Mouse (Mus musculus) left cerebral cortex, postnatal 10 days (tissue): Measurements from ENCODE around the gene Ift81. TPM values are rescaled to one million over a fixed set of nuclear protein-coding genes. Genes with fewer than 3 reads are reported as not detected.

Experiments
- DNase-seq, 2 experiments: peaks; one replicate each; pipeline ENCODE4 v3.0.0; 2021 to 2022; ENCODE audit warnings: low spot score in 2 of 2, mixed read lengths in 1 of 2; ENCODE audit errors: extremely low spot score in 1 of 2
- intact Hi-C: fragments of 180-260 bp; cut with DNase I; formaldehyde crosslinking; loops from one replicate; pipeline ENCODE4 v1.15.1; 2025
- total RNA-seq, 2 experiments: library from RNA; stranded (reverse); gene quantifications; 2 replicates each; pipeline ENCODE4 v1.2.3; 2021

Gene Ift81
- total RNA-seq, 2 experiments from 2014 or later: 25.9 to 33.0 TPM

- DNase-seq: peak in 1 of 2 experiments; percentile 66
- intact Hi-C loops: no loop called here
These were observed 87.9 kb downstream of the Ift81 start for GRCm38 (mm10) chr5:122526405-122526804.

DNA sequence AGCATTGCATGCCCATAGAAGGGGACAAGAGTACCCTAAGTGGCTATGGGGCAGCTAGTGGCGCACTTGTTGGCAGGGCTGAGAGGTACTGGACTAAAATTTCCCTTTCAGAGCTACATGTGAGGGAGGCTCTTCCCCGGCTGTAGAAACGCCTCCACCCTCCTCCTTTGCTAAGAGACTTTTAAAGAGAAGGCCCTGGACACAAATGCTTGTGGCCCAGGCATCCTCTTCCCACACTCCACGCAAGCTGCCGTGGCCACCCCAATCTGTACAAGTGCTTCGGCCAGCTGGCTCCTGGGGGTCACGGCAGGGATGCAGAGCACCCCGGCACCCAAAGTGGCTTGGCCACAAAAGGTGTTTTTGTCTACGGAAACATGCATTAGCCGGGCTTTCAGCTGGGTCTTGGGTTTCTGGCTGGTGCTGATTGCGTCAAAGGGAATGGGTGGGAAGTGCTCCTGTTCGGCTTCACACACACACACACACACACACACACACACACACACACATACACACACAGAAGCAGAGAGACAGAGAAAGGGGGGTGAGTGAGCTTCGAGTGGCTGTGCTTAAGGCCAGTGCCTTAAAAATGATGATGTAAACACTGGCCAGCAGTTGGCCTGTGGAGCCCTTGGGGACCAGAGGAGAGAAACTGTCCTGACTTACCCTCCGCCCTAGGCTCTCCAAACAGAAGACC, 88.9 kb downstream of the Ift81 start:
- intact Hi-C loops: no loop called here
- DNase-seq: no peak

DNA sequence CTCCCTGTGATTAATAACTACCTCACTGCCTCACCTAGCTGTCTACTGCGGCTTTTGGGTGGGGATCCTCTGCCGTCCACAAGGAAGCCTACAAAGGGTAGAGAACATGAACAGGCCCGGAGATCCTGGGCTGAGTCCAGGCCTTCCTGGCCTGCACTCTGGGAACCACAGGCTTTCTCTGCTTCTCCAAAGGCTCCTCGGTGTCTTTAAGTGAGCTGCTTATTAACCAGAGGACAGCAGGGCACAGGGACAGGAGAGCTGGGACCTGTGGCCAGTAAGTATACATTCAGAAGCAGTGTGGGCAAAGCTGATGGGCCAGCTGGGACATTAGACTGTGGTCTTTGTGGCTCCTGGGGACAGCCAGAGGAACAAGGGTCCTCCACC, 89.5 kb downstream of the Ift81 start:
- intact Hi-C loops: no loop called here
- DNase-seq: no peak

DNA sequence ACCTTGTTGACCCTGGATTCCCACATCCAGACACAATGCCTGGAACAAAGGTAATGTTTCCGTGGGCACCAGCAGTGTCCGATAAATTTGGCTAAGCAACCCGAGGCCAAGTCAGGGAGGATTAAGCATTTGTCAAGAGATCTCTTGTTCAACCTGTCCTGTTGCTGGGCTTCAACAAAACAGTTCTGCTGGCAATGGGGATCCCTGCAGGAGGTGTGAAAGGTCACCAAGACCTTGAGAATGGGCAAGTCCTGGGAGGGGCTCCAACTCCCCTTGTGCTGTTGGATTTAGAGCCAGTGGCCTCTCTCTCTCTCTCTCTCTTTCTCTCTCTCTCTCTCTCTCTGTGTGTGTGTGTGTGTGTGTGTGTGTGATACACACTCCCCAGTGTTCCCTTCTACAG, 90.1 kb downstream of the Ift81 start:
- intact Hi-C loops: no loop called here
- DNase-seq: no peak

GRCm38 (mm10) chr5:122521130-122521473, 93.2 kb downstream of the Ift81 start:
- intact Hi-C loops: no loop called here

GRCm38 (mm10) chr5:122520254-122521129, 93.8 kb downstream of the Ift81 start:
- no peak for DNase-seq
- intact Hi-C loops: no loop called here

More at GRCm38 (mm10) chr5:122521130-122521473, 93.2 kb downstream of the Ift81 start:
- DNase-seq: no peak

GRCm38 (mm10) chr5:122519043-122519660, 95.2 kb downstream of the Ift81 start:
- intact Hi-C loops: no loop called here

GRCm38 (mm10) chr5:122518247-122518646, 96.1 kb downstream of the Ift81 start:
- DNase-seq: no peak
- intact Hi-C loops: no loop called here

More at GRCm38 (mm10) chr5:122519043-122519660, 95.2 kb downstream of the Ift81 start:
- DNase-seq: no peak

GRCm38 (mm10) chr5:122516901-122517300, 97.4 kb downstream of the Ift81 start:
- DNase-seq: no peak
- intact Hi-C loops: no loop called here

DNA sequence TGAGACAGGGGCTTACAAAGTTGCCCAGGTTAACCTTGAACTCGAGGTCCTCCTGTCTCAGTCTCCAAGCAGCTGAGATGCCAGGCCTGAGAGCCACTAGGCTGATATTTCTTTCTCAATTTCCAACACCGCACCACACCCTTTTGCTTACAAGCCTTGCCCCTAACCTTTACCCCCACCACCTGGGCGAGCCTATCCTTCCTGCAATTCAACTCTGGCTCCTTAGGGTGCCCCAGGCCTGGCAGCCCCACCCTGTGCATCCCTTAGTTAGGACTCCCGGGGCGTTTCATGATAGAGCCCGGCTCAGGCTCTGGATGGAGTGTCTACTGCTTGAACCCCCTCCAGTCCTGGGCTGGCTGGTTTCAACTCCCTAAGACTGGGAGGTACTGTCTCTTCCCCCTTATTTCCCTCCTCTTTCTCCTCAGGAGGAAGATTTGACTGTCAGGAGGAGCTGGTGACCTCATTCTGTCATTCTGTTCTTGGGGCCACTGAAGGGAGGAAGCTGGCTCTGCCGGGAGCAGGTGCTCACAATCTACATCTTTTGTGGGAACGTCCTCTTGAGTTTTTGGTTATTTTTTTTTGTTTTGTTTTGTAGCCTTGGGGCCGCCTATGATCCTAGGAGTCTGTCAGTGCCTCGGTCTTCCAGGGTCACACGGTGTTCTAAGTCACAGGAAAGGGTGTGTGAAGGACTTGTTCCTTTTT, 98.1 kb downstream of the Ift81 start:
- no peak for DNase-seq
- intact Hi-C loops: no loop called here

DNA sequence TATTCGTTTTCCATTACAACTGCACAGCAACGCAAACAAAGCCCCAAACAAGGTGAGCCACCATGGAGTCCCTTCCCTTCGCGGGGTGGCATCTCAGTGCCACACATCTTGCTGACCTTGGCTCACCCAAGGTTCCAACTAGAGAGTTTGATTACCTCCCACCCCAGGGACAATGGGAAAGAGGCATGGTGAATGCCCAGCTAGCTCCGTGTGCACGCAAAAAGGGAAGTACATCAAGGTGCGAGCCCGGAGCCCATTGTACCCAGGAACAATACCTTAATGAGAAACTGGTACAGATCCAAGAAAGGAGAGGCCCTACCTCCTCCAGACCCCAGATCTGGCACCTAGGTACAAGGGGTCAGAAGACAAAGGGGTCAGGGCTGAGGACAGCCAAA, 100.2 kb downstream of the Ift81 start:
- no peak for DNase-seq
- intact Hi-C loops: no loop called here

DNA sequence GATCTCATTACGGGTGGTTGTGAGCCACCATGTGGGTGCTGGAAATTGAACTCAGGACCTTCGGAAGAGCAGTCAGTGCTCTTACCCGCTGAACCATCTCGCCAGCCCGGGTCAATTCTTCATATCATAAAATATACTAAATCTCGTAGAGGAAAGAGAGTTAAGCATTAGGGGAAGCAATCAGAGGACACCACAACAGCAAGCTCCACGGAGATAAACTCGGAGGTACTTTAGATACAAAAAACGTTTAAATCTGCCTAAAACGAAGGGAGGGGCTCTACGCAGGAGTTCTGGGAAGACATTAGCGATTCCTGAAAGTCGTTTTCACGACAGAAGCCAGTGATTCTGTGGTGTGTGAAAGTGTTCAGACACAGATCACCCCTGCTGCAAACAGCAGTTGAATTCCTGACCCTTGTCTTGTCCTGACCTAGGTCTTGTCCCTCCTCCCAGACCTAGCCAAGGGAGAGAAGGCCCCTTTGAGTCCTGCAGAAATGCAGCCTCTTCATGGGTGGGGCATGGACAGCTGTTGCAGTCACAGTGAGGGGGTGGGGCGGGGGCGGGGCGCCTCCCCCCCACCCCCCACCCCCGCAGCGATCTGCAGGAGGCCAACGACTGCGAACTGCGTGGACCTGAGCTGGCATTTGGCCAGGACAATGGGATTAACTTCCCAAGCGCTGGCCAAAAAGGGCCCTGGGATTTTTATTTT, 100.7 kb downstream of the Ift81 start:
- DNase-seq: no peak
- intact Hi-C loops: no loop called here

DNA sequence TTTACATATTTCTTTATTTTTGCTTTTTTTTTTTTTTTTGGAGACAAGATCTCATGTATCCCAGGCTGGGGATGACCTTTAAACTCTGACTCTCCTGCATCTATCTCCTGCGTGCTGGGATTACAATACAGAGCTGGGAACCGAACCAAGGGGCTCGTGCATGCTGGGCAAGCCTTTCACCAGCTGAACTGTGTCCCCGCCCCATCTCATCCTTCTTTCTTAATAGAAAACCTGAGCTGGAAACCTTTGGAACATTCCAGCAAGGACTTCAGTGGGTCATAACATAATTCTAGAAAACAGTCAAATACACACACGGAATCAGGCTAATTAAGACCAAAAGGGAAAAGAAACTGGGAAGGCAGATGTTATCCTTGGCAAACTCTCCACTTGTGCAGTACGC, 102.3 kb downstream of the Ift81 start:
- DNase-seq: no peak
- intact Hi-C loops: no loop called here

- no peak for DNase-seq
- intact Hi-C loops: no loop called here
These were observed 102.9 kb downstream of the Ift81 start for GRCm38 (mm10) chr5:122511405-122511804.

DNA sequence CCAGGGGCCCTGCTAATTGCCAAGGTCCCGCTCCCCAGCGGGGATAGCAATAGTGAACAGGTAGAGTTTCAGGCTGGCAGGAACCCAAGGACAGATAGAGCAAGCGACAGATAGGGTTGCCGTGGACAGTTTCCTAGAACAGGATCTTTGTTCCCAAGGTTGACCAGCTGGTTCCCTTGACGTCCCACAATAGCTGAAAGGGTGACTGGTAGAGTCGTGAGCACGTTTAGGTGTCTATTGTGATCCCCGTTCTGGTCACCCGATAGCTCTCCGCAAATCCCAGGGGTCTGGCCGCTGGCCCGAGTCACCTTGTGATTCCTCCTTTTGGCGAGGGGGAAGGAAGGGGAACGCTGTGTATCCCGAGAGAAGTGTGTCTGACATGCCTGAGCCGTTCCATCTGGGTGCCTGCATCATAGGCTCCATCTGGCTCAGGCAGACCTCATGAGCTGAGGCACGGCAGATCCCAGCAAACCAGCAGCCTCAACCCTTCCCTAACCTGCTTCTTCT, 103.6 kb downstream of the Ift81 start:
- intact Hi-C loops: no loop called here
- DNase-seq: no peak

- no peak for DNase-seq
- intact Hi-C loops: no loop called here
These were observed 104.7 kb downstream of the Ift81 start for GRCm38 (mm10) chr5:122509608-122510007.

DNA sequence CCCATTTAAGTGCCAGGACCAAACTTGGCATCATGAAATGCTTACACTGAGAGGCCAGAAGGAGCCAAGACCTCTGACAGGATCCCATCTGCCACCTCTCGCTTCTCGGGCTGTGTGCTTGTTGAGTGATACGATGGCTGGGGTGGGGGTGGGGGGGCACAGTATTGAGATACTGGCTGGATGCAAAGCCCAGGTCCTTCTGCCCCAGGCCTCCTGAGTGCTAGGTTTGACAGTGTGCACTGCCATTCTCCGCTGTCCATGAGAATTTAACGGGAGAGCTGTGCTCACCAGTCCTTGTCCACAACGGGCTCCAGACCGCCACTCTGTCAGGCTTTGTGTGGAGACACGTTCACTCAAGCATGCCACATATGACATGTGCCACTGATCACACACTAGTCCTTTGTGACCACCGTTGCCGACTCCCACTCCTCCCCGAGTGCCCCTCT, 105.4 kb downstream of the Ift81 start:
- no peak for DNase-seq
- intact Hi-C loops: no loop called here

- intact Hi-C loops: no loop called here
- DNase-seq: no peak
These were observed 106.9 kb downstream of the Ift81 start for GRCm38 (mm10) chr5:122507396-122507795.
